Mouse (Mus musculus) hindbrain, embryonic 14.5 days (tissue): ENCODE measurements at regions not wholly inside any gene's neighbourhood (a gene's known extent, or its start where the extent isn't known, plus 50 kb on each side); places are given as distances from the start of the nearest gene placed in this dataset.

Experiments used
- ATAC-seq: fragments of 200-750 bp; cut with Nextera tagmentation; 2 replicates; pipeline ENCODE4 v1.8.0; 2017; ENCODE audit warnings: moderate number of reproducible peaks, mild to moderate bottlenecking, moderate TSS enrichment, moderate library complexity; ENCODE audit not compliant: low FRiP score
- DNase-seq: peaks from one replicate; pipeline ENCODE4 v3.0.0-alpha.2; 2015; ENCODE audit warnings: low spot score
- H3K27ac ChIP-seq: fragments of 300-500 bp; sonication (generic); 2 replicates; pipeline ENCODE4 v1.5.1; 2014; ENCODE audit warnings: mild to moderate bottlenecking, moderate library complexity
- H3K27me3 ChIP-seq: fragments of 300-500 bp; sonication (generic); 2 replicates; pipeline ENCODE4 v1.6.1; 2014; ENCODE audit warnings: mild to moderate bottlenecking, low read length, mixed read lengths; ENCODE audit not compliant: control insufficient read depth, insufficient read depth
- H3K36me3 ChIP-seq: fragments of 300-500 bp; sonication (generic); replicated peaks from 2 replicates; pipeline ENCODE4 v1.6.1; 2014; ENCODE audit not compliant: control insufficient read depth, insufficient read depth
- H3K4me1 ChIP-seq: fragments of 300-500 bp; sonication (generic); replicated peaks from 2 replicates; pipeline ENCODE4 v1.6.1; 2014; ENCODE audit warnings: antibody characterized with exemption, low read length, mixed read lengths; ENCODE audit not compliant: control insufficient read depth, insufficient read depth
- H3K4me2 ChIP-seq: fragments of 300-500 bp; sonication (generic); replicated peaks from 2 replicates; pipeline ENCODE4 v1.6.1; 2014; ENCODE audit warnings: mild to moderate bottlenecking, moderate library complexity
- H3K4me3 ChIP-seq: fragments of 300-500 bp; sonication (generic); replicated peaks from 2 replicates; pipeline ENCODE4 v1.5.1; 2014; ENCODE audit warnings: mild to moderate bottlenecking, low read length
- H3K9ac ChIP-seq: fragments of 300-500 bp; sonication (generic); 2 replicates; pipeline ENCODE4 v1.6.1; 2014
- H3K9me3 ChIP-seq: fragments of 300-500 bp; sonication (generic); 2 replicates; pipeline ENCODE4 v1.6.1; 2016; ENCODE audit warnings: low read length; ENCODE audit not compliant: control insufficient read depth
- WGBS: fragments of 180-500 bp; shearing (Covaris S2); extraction: QIAGEN DNeasy Blood & Tissue Kit; methylation state at CpG from one replicate; pipeline ENCODE4 v1.1.7; 2014; 5-methylcytosine and 5-hydroxymethylcytosine counted together

DNA sequence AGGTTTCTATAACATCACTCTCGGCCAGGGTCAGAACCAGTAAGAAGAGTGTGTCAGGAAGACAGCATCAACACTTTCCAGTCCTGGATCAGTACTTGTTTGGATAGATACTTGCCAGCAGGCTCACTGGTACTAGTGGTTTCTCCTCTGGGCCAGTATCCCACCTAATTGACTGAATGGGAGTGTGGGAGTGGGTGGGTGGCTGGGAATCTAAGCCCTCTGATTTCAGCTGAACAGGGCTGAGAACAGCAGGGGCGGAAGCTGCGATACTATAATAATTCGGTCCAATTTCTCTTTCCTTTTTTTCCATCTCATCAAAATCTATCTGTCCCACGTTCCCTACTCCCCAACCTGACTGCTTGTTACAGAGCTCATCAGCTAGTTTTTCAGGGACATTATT, 217.0 kb downstream of the Rnf144b start:
- Histone ChIP-seq H3K27me3 (no peaks in the 10 kb centered on the region), H3K9me3 (no peaks in the 10 kb centered on the region), H3K36me3 (no peaks in the 10 kb centered on the region), H3K4me1 (no peaks in the 10 kb centered on the region), H3K4me3 (no peak overlapping the region), H3K4me2 (no peak overlapping the region), H3K27ac (no peak overlapping the region), H3K9ac (no peak overlapping the region)
- DNase-seq: no peak
- WGBS: 70% methylated on average over 5 of the region's 5 CpGs
- ATAC-seq: no peak

DNA sequence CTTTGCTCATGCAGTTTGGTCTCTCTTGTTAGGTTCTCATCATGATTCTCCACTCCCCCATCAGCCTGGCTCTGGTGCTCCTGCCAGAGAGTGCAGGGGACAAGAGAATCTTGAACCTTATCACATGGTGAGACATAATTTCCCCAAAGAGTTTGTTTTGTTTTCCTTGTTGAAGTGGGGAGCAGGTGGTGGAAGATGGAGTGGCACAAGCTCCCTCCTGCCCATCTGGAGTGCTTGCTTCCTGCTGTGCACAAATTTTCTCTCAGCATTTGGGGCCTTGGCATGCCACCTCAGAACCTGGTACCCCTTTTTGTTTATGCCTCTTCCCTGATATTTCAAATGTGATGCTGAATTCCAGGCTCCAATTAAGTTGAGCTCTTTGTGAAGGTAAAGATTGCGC, 219.9 kb downstream of the Rnf144b start:
- H3K9ac ChIP-seq: no peak overlapping the region
- no peak overlapping the region for H3K27ac ChIP-seq
- no peaks in the 10 kb centered on the region for H3K4me1 ChIP-seq
- ATAC-seq (no peak), DNase-seq (no peak)
- no peak overlapping the region for H3K4me2 ChIP-seq
- no peaks in the 10 kb centered on the region for H3K27me3 ChIP-seq
- no peaks in the 10 kb centered on the region for H3K36me3 ChIP-seq
- no peak overlapping the region for H3K4me3 ChIP-seq
- WGBS: 96% methylated on average over 1 of the region's 1 CpGs
- H3K9me3 ChIP-seq: no peaks in the 10 kb centered on the region

DNA sequence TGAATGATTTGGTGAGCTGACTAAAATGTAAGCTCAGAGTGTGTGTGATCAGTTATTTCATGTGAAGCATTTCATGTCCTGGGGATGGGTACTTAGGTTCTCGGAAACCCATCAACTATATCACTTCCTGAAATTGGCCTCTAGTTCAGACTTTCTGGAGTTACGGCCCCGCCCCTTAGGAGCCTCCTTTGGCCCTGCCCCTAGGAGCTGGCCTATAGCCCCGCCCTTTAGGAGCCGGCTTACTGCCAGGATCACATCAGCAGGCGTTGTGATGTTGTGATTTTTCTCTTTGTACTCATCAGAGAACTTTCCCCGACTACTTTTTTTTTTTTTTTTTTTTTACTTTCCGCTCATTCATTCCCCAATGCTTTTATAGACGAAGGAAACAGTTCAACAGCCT, 223.1 kb downstream of the Rnf144b start:
- no peaks in the 10 kb centered on the region for H3K4me1 ChIP-seq

GRCm38 (mm10) chr13:47347835-47348234, 225.4 kb downstream of the Rnf144b start:
- Histone ChIP-seq H3K9me3 (no peaks in the 10 kb centered on the region), H3K4me1 (no peaks in the 10 kb centered on the region), H3K4me3 (no peak overlapping the region), H3K27me3 (no peaks in the 10 kb centered on the region), H3K27ac (no peak overlapping the region), H3K9ac (no peak overlapping the region), H3K36me3 (no peaks in the 10 kb centered on the region), H3K4me2 (no peak overlapping the region)
- ATAC-seq: no peak
- WGBS: 62% methylated on average over 6 of the region's 6 CpGs
- DNase-seq: no peak

More for the DNA sequence above, 223.1 kb downstream of the Rnf144b start:
- Histone ChIP-seq H3K36me3 (no peaks in the 10 kb centered on the region), H3K27ac (no peak overlapping the region), H3K4me3 (no peak overlapping the region), H3K27me3 (no peaks in the 10 kb centered on the region), H3K4me2 (no peak overlapping the region), H3K9ac (no peak overlapping the region), H3K9me3 (no peaks in the 10 kb centered on the region)
- no peak for ATAC-seq
- no peak for DNase-seq
- WGBS: 46% methylated on average over 9 of the region's 9 CpGs

GRCm38 (mm10) chr13:47348517-47349145, 226.2 kb downstream of the Rnf144b start:
- Histone ChIP-seq H3K36me3 (no peaks in the 10 kb centered on the region), H3K4me3 (no peak overlapping the region), H3K9me3 (no peaks in the 10 kb centered on the region), H3K27me3 (no peaks in the 10 kb centered on the region), H3K9ac (no peak overlapping the region), H3K4me1 (no peaks in the 10 kb centered on the region), H3K4me2 (no peak overlapping the region), H3K27ac (no peak overlapping the region)
- WGBS: 38% methylated on average over 17 of the region's 17 CpGs
- ATAC-seq (0 out of 2 replicates have a peak, but pooled peaks have one; percentile 40), DNase-seq (peak; percentile 92)

DNA sequence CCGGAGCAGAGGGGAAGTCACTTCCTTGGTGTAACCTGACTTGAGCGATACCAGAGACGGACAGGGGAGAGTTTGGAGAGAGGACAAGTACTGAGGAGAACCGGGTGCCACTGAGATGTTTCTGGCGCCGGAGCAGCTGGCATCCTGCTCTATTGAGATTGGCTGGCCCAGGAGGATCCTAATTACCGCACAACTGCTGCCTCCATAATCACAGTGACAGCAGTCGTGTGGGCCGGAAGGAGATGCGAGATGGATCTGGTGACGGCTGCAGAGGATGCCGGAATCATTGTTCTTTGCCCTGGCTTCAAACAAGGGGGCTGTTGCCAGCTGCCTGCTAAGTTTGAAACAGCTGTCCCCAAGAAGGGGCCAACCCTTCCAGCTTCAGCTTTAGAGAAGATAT, 232.0 kb downstream of the Rnf144b start:
- ATAC-seq: no peak

GRCm38 (mm10) chr13:47355169-47355568, 232.7 kb downstream of the Rnf144b start:
- H3K4me2 ChIP-seq: no peak overlapping the region
- 48% methylated on average over 5 of the region's 5 CpGs for WGBS
- peaks cover 4% of the 10 kb centered on the region; the same call in 1 of the 2 replicates for H3K4me1 ChIP-seq
- H3K9me3 ChIP-seq: no peaks in the 10 kb centered on the region
- no peak for DNase-seq
- no peaks in the 10 kb centered on the region for H3K27me3 ChIP-seq
- no peaks in the 10 kb centered on the region for H3K36me3 ChIP-seq
- ATAC-seq: no peak
- no peak overlapping the region for H3K4me3 ChIP-seq
- 0 out of 2 replicates have a peak overlapping the region, but pooled peaks have one; percentile 8 for H3K27ac ChIP-seq
- no peak overlapping the region for H3K9ac ChIP-seq

More for the DNA sequence above, 232.0 kb downstream of the Rnf144b start:
- no peaks in the 10 kb centered on the region for H3K36me3 ChIP-seq
- peaks cover 4% of the 10 kb centered on the region; the same call in 1 of the 2 replicates for H3K4me1 ChIP-seq
- WGBS: 52% methylated on average over 12 of the region's 12 CpGs
- no peak for DNase-seq
- no peaks in the 10 kb centered on the region for H3K27me3 ChIP-seq
- H3K9me3 ChIP-seq: no peaks in the 10 kb centered on the region
- no peak overlapping the region for H3K9ac ChIP-seq
- H3K4me3 ChIP-seq: no peak overlapping the region
- no peak overlapping the region for H3K4me2 ChIP-seq
- no peak overlapping the region for H3K27ac ChIP-seq

DNA sequence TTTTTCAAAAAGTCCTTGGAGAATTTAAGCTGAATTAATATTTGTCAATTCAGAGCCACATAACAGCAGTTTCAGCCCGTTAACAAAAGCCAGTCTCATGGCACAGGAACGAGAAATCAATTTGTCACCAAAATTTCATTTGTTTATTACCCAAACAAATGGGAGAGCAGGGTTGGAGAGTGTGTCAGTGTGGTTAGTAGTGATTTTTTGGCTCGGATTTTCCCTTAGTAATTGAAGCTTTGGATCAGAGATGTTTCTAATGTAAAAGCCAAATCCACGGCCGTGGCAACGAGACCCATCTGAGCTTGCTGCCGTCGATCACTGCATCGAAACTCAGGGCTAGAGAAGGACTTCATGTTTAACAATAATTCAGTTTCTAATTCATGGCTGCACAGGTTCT, 236.5 kb downstream of the Rnf144b start:
- DNase-seq: no peak
- WGBS: 55% methylated on average over 9 of the region's 9 CpGs
- H3K4me1 ChIP-seq: peaks cover 4% of the 10 kb centered on the region; the same call in 1 of the 2 replicates
- H3K27ac ChIP-seq: no peak overlapping the region
- H3K4me2 ChIP-seq: no peak overlapping the region
- H3K9ac ChIP-seq: no peak overlapping the region
- no peak for ATAC-seq
- H3K36me3 ChIP-seq: no peaks in the 10 kb centered on the region
- no peak overlapping the region for H3K4me3 ChIP-seq
- H3K27me3 ChIP-seq: no peaks in the 10 kb centered on the region
- H3K9me3 ChIP-seq: no peaks in the 10 kb centered on the region

DNA sequence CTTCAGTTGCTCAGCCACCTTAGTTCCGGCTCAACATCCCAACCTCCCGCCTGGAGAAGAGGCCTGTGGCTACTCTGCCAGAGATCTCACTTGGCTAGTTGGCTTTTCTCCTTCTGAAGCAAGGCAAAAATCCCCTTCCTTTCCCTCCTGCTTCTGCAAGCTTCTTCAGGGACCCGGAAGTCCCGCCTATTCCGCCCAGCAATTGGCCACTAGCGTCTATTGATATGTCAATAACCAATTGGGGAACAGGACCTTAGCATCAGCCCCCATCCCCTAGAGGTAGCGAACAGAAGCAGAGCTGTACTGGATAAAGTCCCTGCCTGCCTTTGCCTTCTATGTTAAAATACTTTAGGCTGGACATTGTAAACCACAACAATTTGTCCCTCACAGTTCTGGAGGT, 243.3 kb downstream of the Rnf144b start:
- WGBS: 76% methylated on average over 7 of the region's 7 CpGs
- Histone ChIP-seq H3K27ac (no peak overlapping the region), H3K9ac (no peak overlapping the region), H3K4me3 (no peak overlapping the region), H3K36me3 (no peaks in the 10 kb centered on the region), H3K9me3 (no peaks in the 10 kb centered on the region), H3K4me1 (0 out of 2 replicates have a peak, but pooled peaks cover 3% of the 10 kb centered on the region), H3K27me3 (no peaks in the 10 kb centered on the region), H3K4me2 (no peak overlapping the region)
- ATAC-seq: no peak
- DNase-seq: no peak
